Mouse (Mus musculus): ENCODE results near the gene Gcc2.
"Not testable (repeated sequence)": the region's sequence is repeated elsewhere in the genome, so short reads cannot be mapped to it uniquely, and the experiment has no call there.

The Gcc2 gene

GRCm38 (mm10) chr10:58231779-58232640 lies 23.3 kb upstream of the Gcc2 start:
- H3K4me3 ChIP-seq (replicated peaks; ENCODE audit: low read length) = peak overlapping the region; percentile 30

GRCm38 (mm10) chr10:58232641-58232969 lies 22.7 kb upstream of the Gcc2 start, which contains the start of gene Duxf3:
TSS of gene Duxf3 (minus strand) at chr10:58232675.
- H3K36me3 ChIP-seq (ENCODE audit: insufficient read depth, low read length); H3K9me3 ChIP-seq (ENCODE audit: low read length): not testable (repeated sequence)
- H3K4me1 ChIP-seq (replicated peaks; ENCODE audit: low read depth, low read length) = peaks cover 15% of the 10 kb centered on the region
- H3K27me3 ChIP-seq (ENCODE audit: insufficient read depth, low read length) = peaks cover 35% of the 10 kb centered on the region
- peak within 1 kb of the TSS; percentile 30 for H3K4me3 ChIP-seq (replicated peaks; ENCODE audit: low read length)

More at GRCm38 (mm10) chr10:58231779-58232640, 23.3 kb upstream of the Gcc2 start:
- not testable (repeated sequence) for H3K36me3 ChIP-seq (ENCODE audit: insufficient read depth, low read length); H3K9me3 ChIP-seq (ENCODE audit: low read length)
- Histone ChIP-seq H3K27me3 (ENCODE audit: insufficient read depth, low read length) (peaks cover 33% of the 10 kb centered on the region), H3K4me1 (replicated peaks; ENCODE audit: low read depth, low read length) (peaks cover 15% of the 10 kb centered on the region)
- TF ChIP-seq NANOG (IDR thresholded peaks at IDR 0.05; ENCODE audit: borderline replicate concordance, low read length) = peak; percentile 24; the same call in 1 of the 2 replicates

- not testable (repeated sequence) for H3K36me3 ChIP-seq (ENCODE audit: insufficient read depth, low read length); H3K9me3 ChIP-seq (ENCODE audit: low read length); H3K4me3 ChIP-seq (replicated peaks; ENCODE audit: low read length)
- Histone ChIP-seq H3K27me3 (ENCODE audit: insufficient read depth, low read length) (peaks cover 37% of the 10 kb centered on the region), H3K4me1 (replicated peaks; ENCODE audit: low read depth, low read length) (peaks cover 15% of the 10 kb centered on the region)
Observed at GRCm38 (mm10) chr10:58233054-58233739, 22.1 kb upstream of the Gcc2 start.

GRCm38 (mm10) chr10:58233740-58234121 lies 21.6 kb upstream of the Gcc2 start:
- H3K4me1 ChIP-seq (replicated peaks; ENCODE audit: low read depth, low read length) = peaks cover 15% of the 10 kb centered on the region

GRCm38 (mm10) chr10:58234985-58235384 lies 20.3 kb upstream of the Gcc2 start:
- Histone ChIP-seq H3K9me3 (ENCODE audit: low read length) (peaks cover 12% of the 10 kb centered on the region), H3K4me1 (replicated peaks; ENCODE audit: low read depth, low read length) (peaks cover 15% of the 10 kb centered on the region), H3K27me3 (ENCODE audit: insufficient read depth, low read length) (peaks cover 47% of the 10 kb centered on the region)
- H3K36me3 ChIP-seq (ENCODE audit: insufficient read depth, low read length); H3K4me3 ChIP-seq (replicated peaks; ENCODE audit: low read length): not testable (repeated sequence)

More at GRCm38 (mm10) chr10:58233740-58234121, 21.6 kb upstream of the Gcc2 start:
- H3K27me3 ChIP-seq (ENCODE audit: insufficient read depth, low read length) = peaks cover 40% of the 10 kb centered on the region
- not testable (repeated sequence) for H3K9me3 ChIP-seq (ENCODE audit: low read length); H3K36me3 ChIP-seq (ENCODE audit: insufficient read depth, low read length); H3K4me3 ChIP-seq (replicated peaks; ENCODE audit: low read length)

- TF ChIP-seq NANOG (IDR thresholded peaks at IDR 0.05; ENCODE audit: borderline replicate concordance, low read length) (no peak), POU5F1 (IDR thresholded peaks at IDR 0.05; ENCODE audit: borderline replicate concordance, low read length) (no peak), CTCF (conservative IDR thresholded peaks at IDR 0.05; ENCODE audit: low read length) (no peak)
- Histone ChIP-seq H3K4me1 (replicated peaks; ENCODE audit: low read depth, low read length) (peaks cover 15% of the 10 kb centered on the region), H3K36me3 (ENCODE audit: insufficient read depth, low read length) (no peaks in the 10 kb centered on the region), H3K9me3 (ENCODE audit: low read length) (peaks cover 7% of the 10 kb centered on the region), H3K4me3 (replicated peaks; ENCODE audit: low read length) (no peak within 1 kb of the TSS), H3K27me3 (ENCODE audit: insufficient read depth, low read length) (peaks cover 47% of the 10 kb centered on the region)
Observed at GRCm38 (mm10) chr10:58236613-58237012, 18.7 kb upstream of the Gcc2 start, which contains the start of gene Gm4981. TSS of gene Gm4981 (minus strand) at chr10:58236701.

- not testable (repeated sequence) for H3K36me3 ChIP-seq (ENCODE audit: insufficient read depth, low read length); H3K4me1 ChIP-seq (replicated peaks; ENCODE audit: low read depth, low read length); H3K9me3 ChIP-seq (ENCODE audit: low read length); H3K4me3 ChIP-seq (replicated peaks; ENCODE audit: low read length)
- peaks cover 35% of the 10 kb centered on the region for H3K27me3 ChIP-seq (ENCODE audit: insufficient read depth, low read length)
Observed at GRCm38 (mm10) chr10:58238984-58239740, 16.1 kb upstream of the Gcc2 start.

- H3K36me3 ChIP-seq (ENCODE audit: insufficient read depth, low read length) = no peaks in the 10 kb centered on the region
- H3K27me3 ChIP-seq (ENCODE audit: insufficient read depth, low read length) = no peaks in the 10 kb centered on the region
- H3K4me3 ChIP-seq (replicated peaks; ENCODE audit: low read length) = no peak overlapping the region
- H3K4me1 ChIP-seq (replicated peaks; ENCODE audit: low read depth, low read length) = peaks cover 2% of the 10 kb centered on the region
- H3K9me3 ChIP-seq (ENCODE audit: low read length) = no peaks in the 10 kb centered on the region
- TF ChIP-seq CTCF (conservative IDR thresholded peaks at IDR 0.05; ENCODE audit: low read length) (no peak; the same call in 1 of the 2 replicates), POU5F1 (IDR thresholded peaks at IDR 0.05; ENCODE audit: borderline replicate concordance, low read length) (no peak), NANOG (IDR thresholded peaks at IDR 0.05; ENCODE audit: borderline replicate concordance, low read length) (no peak)
Observed at GRCm38 (mm10) chr10:58249535-58249934, 5.8 kb upstream of the Gcc2 start.

- H3K4me1 ChIP-seq (replicated peaks; ENCODE audit: low read depth, low read length) = peaks cover 18% of the 10 kb centered on the region
- TF ChIP-seq NANOG (IDR thresholded peaks at IDR 0.05; ENCODE audit: borderline replicate concordance, low read length) (no peak), CTCF (conservative IDR thresholded peaks at IDR 0.05; ENCODE audit: low read length) (no peak), POU5F1 (IDR thresholded peaks at IDR 0.05; ENCODE audit: borderline replicate concordance, low read length) (no peak)
- no peaks in the 10 kb centered on the region for H3K9me3 ChIP-seq (ENCODE audit: low read length)
- peak overlapping the region; percentile 90 for H3K4me3 ChIP-seq (replicated peaks; ENCODE audit: low read length)
- H3K36me3 ChIP-seq (ENCODE audit: insufficient read depth, low read length) = peaks cover 12% of the 10 kb centered on the region
- H3K27me3 ChIP-seq (ENCODE audit: insufficient read depth, low read length) = no peaks in the 10 kb centered on the region
Observed at GRCm38 (mm10) chr10:58254635-58255175, 592 bp upstream of the Gcc2 start.
